Mouse (Mus musculus): Measurements from ENCODE around the gene Lrrc51.

Lrrc51 gene

GRCm38 (mm10) chr7:101882413-101883154 is 51.1 kb downstream of the Lrrc51 start:
- 56% methylated on average over 9 of the region's 9 CpGs for WGBS

GRCm38 (mm10) chr7:101880855-101881254 is 52.8 kb downstream of the Lrrc51 start:
- 52% methylated on average over 4 of the region's 4 CpGs for WGBS

GRCm38 (mm10) chr7:101875978-101876377 is 57.7 kb downstream of the Lrrc51 start:
- 97% methylated on average over 1 of the region's 1 CpGs for WGBS

- 76% methylated on average over 3 of the region's 3 CpGs for WGBS
Measured at GRCm38 (mm10) chr7:101871296-101871695, 62.4 kb downstream of the Lrrc51 start.

GRCm38 (mm10) chr7:101870629-101871028 is 63.1 kb downstream of the Lrrc51 start, which contains the start of gene Folr1:
Gene Folr1, minus strand, starts transcription at chr7:101870788.
- 85% methylated on average over 2 of the region's 2 CpGs for whole genome bisulfite sequencing

GRCm38 (mm10) chr7:101869163-101869500 is 64.6 kb downstream of the Lrrc51 start:
- 73% methylated on average over 7 of the region's 7 CpGs for WGBS

GRCm38 (mm10) chr7:101868241-101869162 is 65.2 kb downstream of the Lrrc51 start:
- WGBS, result 73% methylated on average over 13 of the region's 13 CpGs

GRCm38 (mm10) chr7:101867482-101867881 is 66.2 kb downstream of the Lrrc51 start:
- 94% methylated on average over 4 of the region's 4 CpGs for WGBS

- 86% methylated on average over 11 of the region's 11 CpGs for whole genome bisulfite sequencing
Measured at GRCm38 (mm10) chr7:101866491-101867265, 67.0 kb downstream of the Lrrc51 start.

GRCm38 (mm10) chr7:101863415-101863814 is 70.3 kb downstream of the Lrrc51 start, which contains the start of gene Anapc15:
Gene Anapc15, plus strand, starts transcription at chr7:101863715.
- WGBS, result 74% methylated on average over 3 of the region's 3 CpGs

Measured in cerebral cortex, adult 2 months (tissue).